8 mouse cellular contexts compared by ENCODE assay signal in genomic region chr11:23846016-23846815, GRCm38 (mm10). TPM values are rescaled to one million over a fixed set of nuclear protein-coding genes. Genes with fewer than 3 reads are reported as not detected.
DNase-seq lines count a peak whose midpoint lies in the region; ATAC-seq and TF ChIP-seq lines count a peak whose summit lies in the region.

No protein-coding gene starts in this region.

- no peak overlapping the region for H3K9ac ChIP-seq in heart, embryonic 12.5 days

- peak overlapping the region; percentile 34 for H3K4me2 ChIP-seq in heart, embryonic 12.5 days

- peak overlapping the region; percentile 78 for H3K27ac ChIP-seq in spleen, adult 2 months (ENCODE audit: insufficient read depth, low read length)
- no peak overlapping the region for H3K27ac ChIP-seq in heart, embryonic 12.5 days (ENCODE audit: poor library complexity, severe bottlenecking)

- H3K4me1 ChIP-seq in spleen, adult 2 months (ENCODE audit: control insufficient read depth, insufficient read depth, insufficient read length) = peaks cover 21% of the 10 kb centered on the region; the same call in 1 of the 2 replicates
- H3K4me1 ChIP-seq in heart, embryonic 12.5 days (replicated peaks) = no peaks in the 10 kb centered on the region

- no peaks in the 10 kb centered on the region for H3K9me3 ChIP-seq in heart, embryonic 12.5 days (replicated peaks)

- H3K36me3 ChIP-seq in spleen, adult 2 months (ENCODE audit: control insufficient read depth, insufficient read depth, low read length) = no peaks in the 10 kb centered on the region
- H3K36me3 ChIP-seq in heart, embryonic 12.5 days = no peaks in the 10 kb centered on the region

- TF ChIP-seq POLR2A in spleen, adult 2 months (IDR thresholded peaks at IDR 0.05; ENCODE audit: low read depth, low read length) = no peak

- ATAC-seq in heart, embryonic 12.5 days (ENCODE audit: insufficient number of reproducible peaks, low FRiP score) = no peak

- WGBS in spleen, adult 2 months = 12% methylated on average over 22 of the region's 22 CpGs
- 40% methylated on average over 22 of the region's 22 CpGs for WGBS in heart, embryonic 12.5 days

- peak; percentile 53 to 55 for DNase-seq in spleen, adult 2 months (ENCODE audit: low read depth in 1 of 2, low spot score in 2 of 2)
- DNase-seq in spleen, postnatal 4 days (ENCODE audit: low spot score in 2 of 2) = no peak
- peak; percentile 18 to 21 for DNase-seq in lung, postnatal 4 days
- peak; percentile 80 to 86 for DNase-seq in thymus, postnatal 36 days
- DNase-seq in kidney, adult 8-10 months = no peak
- DNase-seq in urinary bladder, postnatal 25 days (ENCODE audit: low spot score) = no peak
- no peak for DNase-seq in adrenal gland, postnatal 4 days (ENCODE audit: low spot score in 2 of 2)

- no peaks in the 10 kb centered on the region for H3K27me3 ChIP-seq in spleen, adult 2 months (ENCODE audit: control insufficient read depth, insufficient read depth, low read length)
- 0 out of 2 replicates have a peak, but pooled peaks cover 2% of the 10 kb centered on the region for H3K27me3 ChIP-seq in heart, embryonic 12.5 days (replicated peaks)

- H3K4me3 ChIP-seq in spleen, adult 2 months (ENCODE audit: extremely low read depth, insufficient read depth, insufficient read length) = peak overlapping the region; percentile 36; the same call in 1 of the 2 replicates
- H3K4me3 ChIP-seq in heart, embryonic 12.5 days = no peak overlapping the region

- no peak for TF ChIP-seq CTCF in spleen, adult 2 months (IDR thresholded peaks at IDR 0.05; ENCODE audit: extremely low read depth, insufficient read depth, insufficient read length, insufficient replicate concordance)

RNA-seq across cellular contexts. Expression of gene Papolg, which starts 48.8 kb away (rescaled TPM):
- polyA plus RNA-seq in spleen, adult 2 months (2012; rRNA removed) = 3.1 and 3.7 TPM in 2 replicates
- polyA plus RNA-seq in heart, embryonic 12.5 days (2016; fragmentation: Nextera tagmentation; extraction: Ambion mirVana) = 12.0 and 12.1 TPM in 2 replicates
- 10 to 100 TPM; 12.2 to 13.2 TPM for total RNA-seq in adrenal gland, postnatal 4 days (2021)

Comparison
In these comparisons a context has a peak if more than half of its experiments do, and no peak if none do; other contexts are left out.
1. DNase-seq: peak in spleen, adult 2 months (2 of 2), lung, postnatal 4 days (2 of 2) and thymus, postnatal 36 days (2 of 2); none in spleen, postnatal 4 days (0 of 2), kidney, adult 8-10 months (0 of 2), urinary bladder, postnatal 25 days (single experiment) and adrenal gland, postnatal 4 days (0 of 2).